Mouse (Mus musculus): ENCODE measurements around the gene Pacsin2. TPM values are rescaled to one million over a fixed set of nuclear protein-coding genes. Genes with fewer than 3 reads are reported as not detected.
A peak's percentile ranks its signal among the peaks of the same experiment; 100 is the strongest.

Gene Pacsin2
- polyA plus RNA-seq, 1 experiment from 2014 or later = 42.5 TPM

DNA sequence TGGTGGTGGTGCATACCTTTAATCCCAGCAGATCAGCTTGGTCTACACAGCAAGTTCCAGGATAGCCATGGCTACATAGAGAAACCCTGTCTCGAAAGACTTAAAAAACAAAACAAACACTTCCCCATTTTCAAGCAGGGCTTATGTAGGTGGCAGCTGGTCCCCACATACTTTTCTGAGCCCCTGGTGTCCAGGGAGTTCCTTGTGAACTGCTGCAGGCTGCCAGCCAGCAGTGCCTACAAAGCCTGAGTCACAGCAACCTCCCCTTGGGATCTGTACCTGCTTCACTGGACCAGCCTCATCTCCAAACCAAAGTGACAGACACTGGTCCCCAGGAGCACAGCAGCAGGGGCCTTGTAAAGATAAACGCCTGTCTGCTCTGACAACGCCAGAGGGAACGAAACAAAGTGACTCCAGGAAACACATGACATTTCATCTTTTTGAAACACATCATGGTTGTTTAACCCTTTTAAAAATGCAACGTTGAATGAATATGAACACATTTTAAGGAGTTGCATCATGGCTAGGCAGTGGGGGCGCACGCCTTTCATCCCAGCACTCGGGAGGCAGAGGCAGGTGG, 18.3 kb upstream of the Pacsin2 start:
- H3K36me3 ChIP-seq (ENCODE audit: control insufficient read depth, insufficient read depth, low read length) = no peaks in the 10 kb centered on the region
- H3K27me3 ChIP-seq (ENCODE audit: control insufficient read depth, insufficient read depth, low read length) = no peaks in the 10 kb centered on the region
- no peak for ATAC-seq (ENCODE audit: low FRiP score, low TSS enrichment)
- H3K4me1 ChIP-seq (replicated peaks; ENCODE audit: control insufficient read depth, insufficient read depth) = no peaks in the 10 kb centered on the region
- no peak for DNase-seq (ENCODE audit: low spot score)
- no peak overlapping the region for H3K27ac ChIP-seq (replicated peaks)
- no peak overlapping the region for H3K4me2 ChIP-seq (replicated peaks; ENCODE audit: low read depth)
- no peak overlapping the region for H3K4me3 ChIP-seq (ENCODE audit: low read depth, low read length)
- WGBS = 75% methylated on average over 8 of the region's 8 CpGs
- no peak overlapping the region for H3K9ac ChIP-seq (ENCODE audit: low read length)
- TF ChIP-seq CTCF (IDR thresholded peaks at IDR 0.05; ENCODE audit: low read depth) (no peak), EP300 (optimal IDR thresholded peaks at IDR 0.05) (no peak)
- H3K9me3 ChIP-seq (ENCODE audit: control insufficient read depth, low read length) = no peaks in the 10 kb centered on the region

DNA sequence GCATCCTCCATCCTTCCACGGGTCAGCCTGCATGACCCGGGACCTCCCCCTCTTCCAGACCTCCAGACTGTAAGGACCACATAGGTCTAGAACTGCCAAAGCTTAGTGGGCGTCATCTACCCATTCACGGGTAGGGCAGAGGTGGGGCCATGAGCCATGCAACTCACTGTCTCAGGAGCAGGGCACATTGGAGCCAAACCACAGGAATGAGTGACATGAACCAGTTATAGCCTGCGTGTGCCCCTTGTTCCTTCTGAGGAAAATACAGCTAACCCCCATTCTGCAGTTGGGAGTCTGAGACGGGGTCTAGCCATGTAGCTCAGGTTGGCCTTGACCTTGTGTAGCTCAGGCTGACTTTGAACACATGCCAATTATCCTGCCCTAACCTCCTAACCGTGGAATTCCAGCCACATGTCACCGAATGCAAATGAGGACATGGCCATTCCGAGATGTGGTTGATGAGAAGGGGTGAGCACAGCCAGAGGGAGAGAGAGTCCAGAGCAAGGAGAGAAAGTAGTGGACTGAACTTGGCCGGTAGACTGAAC, 16.9 kb upstream of the Pacsin2 start:
- no peak for ATAC-seq (ENCODE audit: low FRiP score, low TSS enrichment)
- Histone ChIP-seq H3K27ac (replicated peaks) (no peak overlapping the region), H3K4me3 (ENCODE audit: low read depth, low read length) (no peak overlapping the region), H3K36me3 (ENCODE audit: control insufficient read depth, insufficient read depth, low read length) (no peaks in the 10 kb centered on the region), H3K9me3 (ENCODE audit: control insufficient read depth, low read length) (no peaks in the 10 kb centered on the region), H3K27me3 (ENCODE audit: control insufficient read depth, insufficient read depth, low read length) (no peaks in the 10 kb centered on the region), H3K9ac (ENCODE audit: low read length) (no peak overlapping the region), H3K4me2 (replicated peaks; ENCODE audit: low read depth) (no peak overlapping the region), H3K4me1 (replicated peaks; ENCODE audit: control insufficient read depth, insufficient read depth) (no peaks in the 10 kb centered on the region)
- no peak for TF ChIP-seq EP300 (optimal IDR thresholded peaks at IDR 0.05)
- no peak for TF ChIP-seq CTCF (IDR thresholded peaks at IDR 0.05; ENCODE audit: low read depth)
- WGBS = 69% methylated on average over 10 of the region's 10 CpGs
- DNase-seq (ENCODE audit: low spot score) = no peak

DNA sequence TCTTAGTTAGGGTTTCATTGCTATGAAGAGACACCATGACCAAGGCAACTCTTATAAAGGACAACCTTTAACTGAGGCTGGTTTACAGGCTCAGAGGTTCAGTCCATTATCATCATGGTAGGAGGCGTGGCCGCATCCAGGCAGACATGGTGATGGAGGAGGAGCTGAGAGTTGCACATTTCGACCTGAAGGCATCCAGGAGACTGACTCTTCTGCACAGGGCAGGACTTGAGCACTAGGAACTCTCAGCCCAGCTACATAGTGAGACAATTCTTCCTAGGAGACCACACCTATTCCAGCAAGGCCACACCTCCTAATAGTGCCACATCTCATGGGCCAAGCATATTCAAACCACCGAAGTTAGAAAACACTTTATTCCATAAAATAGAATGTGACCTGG, 15.4 kb upstream of the Pacsin2 start:
- TF ChIP-seq EP300 (optimal IDR thresholded peaks at IDR 0.05) (no peak), CTCF (IDR thresholded peaks at IDR 0.05; ENCODE audit: low read depth) (no peak)
- Histone ChIP-seq H3K9ac (ENCODE audit: low read length) (no peak overlapping the region), H3K4me2 (replicated peaks; ENCODE audit: low read depth) (no peak overlapping the region), H3K27ac (replicated peaks) (no peak overlapping the region), H3K9me3 (ENCODE audit: control insufficient read depth, low read length) (no peaks in the 10 kb centered on the region), H3K4me1 (replicated peaks; ENCODE audit: control insufficient read depth, insufficient read depth) (no peaks in the 10 kb centered on the region), H3K36me3 (ENCODE audit: control insufficient read depth, insufficient read depth, low read length) (no peaks in the 10 kb centered on the region), H3K4me3 (ENCODE audit: low read depth, low read length) (no peak overlapping the region), H3K27me3 (ENCODE audit: control insufficient read depth, insufficient read depth, low read length) (no peaks in the 10 kb centered on the region)
- no peak for ATAC-seq (ENCODE audit: low FRiP score, low TSS enrichment)
- no peak for DNase-seq (ENCODE audit: low spot score)
- 78% methylated on average over 4 of the region's 4 CpGs for WGBS

DNA sequence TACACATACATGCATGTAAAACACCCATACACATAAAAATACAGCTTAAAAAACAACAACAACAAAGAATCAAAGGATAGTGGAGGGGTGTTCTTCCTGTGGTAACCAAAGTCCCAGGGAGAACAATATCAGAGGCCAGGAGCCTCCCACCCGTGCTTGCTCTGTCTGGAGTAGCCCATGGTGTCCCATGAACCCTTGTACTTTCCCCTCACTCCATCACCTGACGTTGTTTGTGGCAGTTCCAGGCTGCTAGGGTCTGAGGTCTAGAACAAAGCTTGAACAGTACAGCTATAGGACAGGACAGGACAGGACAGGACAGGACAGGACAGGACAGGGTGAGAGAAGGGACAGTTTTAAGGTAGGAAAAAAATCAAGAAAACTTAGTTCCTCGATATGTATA, 13.7 kb upstream of the Pacsin2 start:
- WGBS = 51% methylated on average over 3 of the region's 3 CpGs

DNA sequence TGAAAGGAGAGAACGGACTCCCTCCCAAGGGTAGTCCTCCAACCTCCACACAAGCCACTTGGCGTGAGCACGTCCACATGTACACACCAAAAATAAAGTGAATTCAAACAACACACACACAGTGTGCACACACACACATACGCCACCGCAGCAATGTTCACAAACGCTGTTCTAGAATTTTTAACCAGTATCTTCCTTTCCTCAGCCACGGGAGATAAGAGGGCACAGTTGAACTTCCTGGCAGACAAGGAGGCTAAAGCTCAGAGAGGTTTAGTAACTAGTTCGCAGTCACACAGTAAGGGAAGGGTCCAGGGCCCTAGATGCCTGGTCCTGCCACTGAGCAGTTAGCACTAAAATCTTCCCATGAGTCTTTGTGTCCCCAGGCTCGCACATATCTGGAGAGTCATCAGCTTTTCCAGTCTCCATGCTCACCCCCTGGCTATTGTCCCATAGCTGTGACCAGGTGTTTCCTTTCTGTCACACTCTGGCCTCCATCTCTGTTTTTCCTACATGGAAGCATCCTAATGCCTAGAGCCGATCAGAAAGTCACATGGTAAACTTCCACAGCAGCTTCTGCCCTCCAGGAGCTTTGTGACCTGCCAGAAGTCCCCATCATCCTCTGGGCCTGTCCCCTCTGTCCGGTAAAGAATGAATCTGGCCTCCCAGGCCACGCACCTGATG, 12.3 kb upstream of the Pacsin2 start:
- Histone ChIP-seq H3K27ac (replicated peaks) (no peak overlapping the region), H3K36me3 (ENCODE audit: control insufficient read depth, insufficient read depth, low read length) (no peaks in the 10 kb centered on the region), H3K4me2 (replicated peaks; ENCODE audit: low read depth) (no peak overlapping the region), H3K4me3 (ENCODE audit: low read depth, low read length) (no peak overlapping the region), H3K27me3 (ENCODE audit: control insufficient read depth, insufficient read depth, low read length) (no peaks in the 10 kb centered on the region), H3K9me3 (ENCODE audit: control insufficient read depth, low read length) (no peaks in the 10 kb centered on the region), H3K4me1 (replicated peaks; ENCODE audit: control insufficient read depth, insufficient read depth) (0 out of 2 replicates have a peak, but pooled peaks cover 6% of the 10 kb centered on the region), H3K9ac (ENCODE audit: low read length) (no peak overlapping the region)
- ATAC-seq (ENCODE audit: low FRiP score, low TSS enrichment) (no peak), DNase-seq (ENCODE audit: low spot score) (no peak)
- 68% methylated on average over 12 of the region's 12 CpGs for WGBS
- TF ChIP-seq CTCF (IDR thresholded peaks at IDR 0.05; ENCODE audit: low read depth) (no peak), EP300 (optimal IDR thresholded peaks at IDR 0.05) (no peak)

More for the DNA sequence above, 13.7 kb upstream of the Pacsin2 start:
- Histone ChIP-seq H3K27me3 (ENCODE audit: control insufficient read depth, insufficient read depth, low read length) (no peaks in the 10 kb centered on the region), H3K9ac (ENCODE audit: low read length) (no peak overlapping the region), H3K27ac (replicated peaks) (no peak overlapping the region), H3K36me3 (ENCODE audit: control insufficient read depth, insufficient read depth, low read length) (no peaks in the 10 kb centered on the region), H3K9me3 (ENCODE audit: control insufficient read depth, low read length) (no peaks in the 10 kb centered on the region), H3K4me2 (replicated peaks; ENCODE audit: low read depth) (no peak overlapping the region), H3K4me1 (replicated peaks; ENCODE audit: control insufficient read depth, insufficient read depth) (0 out of 2 replicates have a peak, but pooled peaks cover 6% of the 10 kb centered on the region), H3K4me3 (ENCODE audit: low read depth, low read length) (no peak overlapping the region)
- no peak for ATAC-seq (ENCODE audit: low FRiP score, low TSS enrichment)
- no peak for DNase-seq (ENCODE audit: low spot score)
- TF ChIP-seq CTCF (IDR thresholded peaks at IDR 0.05; ENCODE audit: low read depth) (no peak; the same call in 1 of the 2 replicates), EP300 (optimal IDR thresholded peaks at IDR 0.05) (no peak)

DNA sequence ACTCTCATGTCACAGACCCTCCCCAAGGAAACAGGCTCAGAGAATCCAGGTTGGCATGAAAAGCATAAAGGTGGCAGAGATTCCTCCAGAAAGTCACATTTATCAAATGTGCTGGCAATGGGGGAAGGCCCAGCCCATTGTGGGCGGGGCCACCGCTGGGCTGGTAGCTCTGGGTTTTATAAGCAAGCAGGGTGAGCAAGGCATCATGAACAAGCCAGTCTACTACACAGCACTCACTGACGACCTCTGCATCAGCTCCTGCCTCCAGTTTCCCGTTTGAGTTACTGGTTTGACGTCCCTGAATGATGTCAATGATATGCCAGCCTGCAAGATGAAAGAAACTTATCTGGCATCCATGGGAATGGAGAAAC, 10.0 kb upstream of the Pacsin2 start:
- WGBS = 22% methylated on average over 5 of the region's 5 CpGs
- H3K4me3 ChIP-seq (ENCODE audit: low read depth, low read length) = no peak overlapping the region
- no peak overlapping the region for H3K9ac ChIP-seq (ENCODE audit: low read length)
- peak overlapping the region; percentile 75 for H3K27ac ChIP-seq (replicated peaks)
- peak; percentile 70 for DNase-seq (ENCODE audit: low spot score)
- H3K27me3 ChIP-seq (ENCODE audit: control insufficient read depth, insufficient read depth, low read length) = no peaks in the 10 kb centered on the region
- TF ChIP-seq EP300 (optimal IDR thresholded peaks at IDR 0.05) = no peak
- no peak for TF ChIP-seq CTCF (IDR thresholded peaks at IDR 0.05; ENCODE audit: low read depth)
- no peaks in the 10 kb centered on the region for H3K9me3 ChIP-seq (ENCODE audit: control insufficient read depth, low read length)
- no peaks in the 10 kb centered on the region for H3K36me3 ChIP-seq (ENCODE audit: control insufficient read depth, insufficient read depth, low read length)
- H3K4me2 ChIP-seq (replicated peaks; ENCODE audit: low read depth) = no peak overlapping the region
- H3K4me1 ChIP-seq (replicated peaks; ENCODE audit: control insufficient read depth, insufficient read depth) = 0 out of 2 replicates have a peak, but pooled peaks cover 6% of the 10 kb centered on the region
- peak; percentile 71 for ATAC-seq (ENCODE audit: low FRiP score, low TSS enrichment)
